14 mouse cellular contexts compared by ENCODE assay signal in genomic region chr14:72932296-72932695, GRCm38 (mm10).
DNase-seq lines count a peak whose midpoint lies in the region; ATAC-seq and TF ChIP-seq lines count a peak whose summit lies in the region.
"Had no signal": no experiment of that assay in that cellular context is flagged by ENCODE, and none has a peak within 500 bp of the region (broad histone marks: within the 10 kb centered on the region; RNA-seq: fewer than 3 reads in every experiment).

No protein-coding gene starts in this region.

- no peaks in the 10 kb centered on the region for H3K36me3 ChIP-seq in lung, postnatal 0 days (ENCODE audit: insufficient read depth, low read length)
- H3K36me3 ChIP-seq: liver, embryonic 12.5 days; neural tube, embryonic 15.5 days had no signal

- H3K27me3 ChIP-seq in lung, postnatal 0 days (replicated peaks; ENCODE audit: insufficient read depth, low read length), result no peaks in the 10 kb centered on the region
- H3K27me3 ChIP-seq: liver, embryonic 12.5 days; neural tube, embryonic 15.5 days had no signal

- no peak overlapping the region for H3K9ac ChIP-seq in lung, postnatal 0 days (replicated peaks; ENCODE audit: low read depth)
- H3K9ac ChIP-seq: hindbrain, embryonic 14.5 days; liver, embryonic 12.5 days; neural tube, embryonic 15.5 days had no signal

- TF ChIP-seq EP300 in lung, postnatal 0 days (IDR thresholded peaks at IDR 0.05), result no peak

- WGBS in lung, postnatal 0 days, result 58% methylated on average over 9 of the region's 9 CpGs

- DNase-seq in gastrocnemius, adult 2 months, result peak; percentile 18
- no peak for DNase-seq in gastrocnemius, postnatal 4 days (ENCODE audit: low spot score in 2 of 2)
- DNase-seq in lung, postnatal 0 days (ENCODE audit: low spot score), result peak; percentile 4
- DNase-seq in lung, postnatal 14 days, result no peak
- DNase-seq in gastrocnemius, postnatal 25 days, result peak; percentile 8
- peak; percentile 13 for DNase-seq in skeletal muscle tissue, adult 2 months (ENCODE audit: low read depth, low spot score)
- no peak for DNase-seq in thymus, postnatal 36 days
- DNase-seq: cerebellum, adult 11-12 months had no signal

- H3K4me2 ChIP-seq in lung, postnatal 0 days (replicated peaks; ENCODE audit: low read depth, low read length), result no peak overlapping the region
- H3K4me2 ChIP-seq: hindbrain, embryonic 14.5 days; liver, embryonic 12.5 days; neural tube, embryonic 15.5 days had no signal

- ATAC-seq in lung, postnatal 0 days, result no peak
- no peak for ATAC-seq in erythroblast, adult 5-6 weeks (replicated peaks; ENCODE audit: low FRiP score, poor library complexity, severe bottlenecking)
- ATAC-seq: activated CD4-positive, CD25-positive, alpha-beta regulatory T cell, adult 4 months; intestine, postnatal 0 days; liver, embryonic 12.5 days had no signal

- TF ChIP-seq CTCF in gastrocnemius, adult 2 months (IDR thresholded peaks at IDR 0.05), result no peak
- TF ChIP-seq CTCF in lung, postnatal 0 days (IDR thresholded peaks at IDR 0.05), result no peak

- no peaks in the 10 kb centered on the region for H3K9me3 ChIP-seq in lung, postnatal 0 days (ENCODE audit: low read length)
- H3K9me3 ChIP-seq: liver, embryonic 12.5 days; neural tube, embryonic 15.5 days had no signal

- no peaks in the 10 kb centered on the region for H3K4me1 ChIP-seq in lung, postnatal 0 days (ENCODE audit: insufficient read depth, low read depth, low read length)
- H3K4me1 ChIP-seq: liver, embryonic 12.5 days; neural tube, embryonic 15.5 days had no signal

- H3K4me3 ChIP-seq in gastrocnemius, adult 2 months, result no peak overlapping the region
- H3K4me3 ChIP-seq in lung, postnatal 0 days (ENCODE audit: low read depth, low read length), result no peak overlapping the region
- H3K4me3 ChIP-seq: liver, embryonic 12.5 days; neural tube, embryonic 15.5 days had no signal

- H3K27ac ChIP-seq in gastrocnemius, adult 2 months, result no peak overlapping the region
- H3K27ac ChIP-seq in lung, postnatal 0 days (ENCODE audit: low read length), result no peak overlapping the region
- H3K27ac ChIP-seq: hindbrain, embryonic 14.5 days; liver, embryonic 12.5 days; neural tube, embryonic 15.5 days had no signal

- intact Hi-C loops in gastrocnemius, adult 2 months (cut with DNase I), result no loop called here

Comparison
In these comparisons a context has a peak if more than half of its experiments do, and no peak if none do; other contexts are left out.
1. DNase-seq: peak in gastrocnemius, adult 2 months (single experiment), lung, postnatal 0 days (single experiment), gastrocnemius, postnatal 25 days (single experiment) and skeletal muscle tissue, adult 2 months (single experiment); none in gastrocnemius, postnatal 4 days (0 of 2), lung, postnatal 14 days (single experiment) and thymus, postnatal 36 days (0 of 2).